Mouse (Mus musculus): Measurements from ENCODE around the gene Olfr12.
A peak's percentile ranks its signal among the peaks of the same experiment; 100 is the strongest.

Olfr12 gene

GRCm38 (mm10) chr1:92638736-92639135 is 21.1 kb downstream of the Olfr12 start:
- no peak for DNase-seq (ENCODE audit: extremely low read depth, low read depth, low spot score)

- DNase-seq (ENCODE audit: extremely low read depth, low read depth, low spot score) = no peak
Observed at GRCm38 (mm10) chr1:92640393-92640792, 22.8 kb downstream of the Olfr12 start.

DNA sequence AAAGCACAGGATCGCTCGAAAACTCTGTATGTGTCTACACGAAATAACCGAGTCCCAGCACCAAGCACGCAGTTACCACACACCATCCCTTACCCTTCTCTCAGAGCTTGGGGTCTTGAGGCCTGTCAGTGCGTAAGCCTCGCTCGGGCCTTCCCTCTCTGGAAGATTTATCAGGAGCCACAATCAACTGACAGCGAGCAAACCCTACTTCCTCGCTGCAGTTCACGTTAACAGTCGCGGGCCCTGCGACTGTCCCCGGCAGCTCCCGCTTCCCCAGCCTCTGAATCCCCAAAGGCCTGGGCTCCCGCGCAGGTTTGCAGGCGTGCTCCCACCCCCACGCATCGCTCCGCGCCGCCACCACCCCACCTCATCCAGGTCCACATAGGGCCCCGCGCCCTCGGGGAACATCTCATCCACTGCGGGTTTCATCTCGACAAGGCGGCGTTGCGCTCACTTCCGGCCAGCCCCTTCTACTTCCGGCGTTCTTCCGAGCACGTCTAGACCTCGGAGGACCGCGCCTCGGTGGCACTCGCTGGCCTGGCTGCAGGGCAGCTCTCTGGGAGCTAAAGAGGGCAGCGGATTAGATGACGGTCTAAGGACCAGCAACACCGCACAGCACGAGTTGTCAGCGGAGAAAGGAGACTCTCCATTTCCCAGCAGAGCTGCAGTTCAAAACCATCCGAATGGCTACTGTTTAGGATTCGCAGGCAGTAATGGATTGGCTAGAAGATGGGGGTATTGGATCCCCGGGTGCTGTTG is 24.1 kb downstream of the Olfr12 start, which contains the start of gene Cops9:
Gene Cops9 (minus strand): TSS at position 472 of the 759 bp plus-strand sequence.
- peak; percentile 23 for DNase-seq (ENCODE audit: extremely low read depth, low read depth, low spot score)

GRCm38 (mm10) chr1:92643691-92644090 is 26.1 kb downstream of the Olfr12 start:
- DNase-seq (ENCODE audit: extremely low read depth, low read depth, low spot score) = no peak

GRCm38 (mm10) chr1:92644916-92645315 is 27.3 kb downstream of the Olfr12 start:
- DNase-seq (ENCODE audit: extremely low read depth, low read depth, low spot score) = no peak

DNA sequence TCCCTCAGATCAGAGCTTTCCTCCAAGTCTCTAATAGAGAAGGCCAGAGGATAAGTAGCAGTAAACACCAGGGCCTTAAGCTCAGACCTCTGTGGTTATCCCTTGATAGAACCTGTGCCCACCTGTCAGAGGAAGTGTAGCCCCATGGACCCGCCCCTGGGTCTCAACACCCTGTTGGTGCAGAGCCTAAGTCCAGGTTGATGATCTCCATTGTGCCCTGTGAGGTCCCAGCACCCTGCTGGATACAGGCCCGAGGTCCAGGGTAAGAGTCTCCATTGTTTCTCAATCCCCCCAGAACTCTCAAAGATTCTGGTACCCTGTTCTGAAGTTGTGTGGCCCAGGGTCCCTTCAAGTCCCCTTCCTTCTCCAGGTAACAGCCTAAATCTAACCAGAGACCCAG is 28.5 kb downstream of the Olfr12 start:
- DNase-seq (ENCODE audit: extremely low read depth, low read depth, low spot score) = no peak

DNA sequence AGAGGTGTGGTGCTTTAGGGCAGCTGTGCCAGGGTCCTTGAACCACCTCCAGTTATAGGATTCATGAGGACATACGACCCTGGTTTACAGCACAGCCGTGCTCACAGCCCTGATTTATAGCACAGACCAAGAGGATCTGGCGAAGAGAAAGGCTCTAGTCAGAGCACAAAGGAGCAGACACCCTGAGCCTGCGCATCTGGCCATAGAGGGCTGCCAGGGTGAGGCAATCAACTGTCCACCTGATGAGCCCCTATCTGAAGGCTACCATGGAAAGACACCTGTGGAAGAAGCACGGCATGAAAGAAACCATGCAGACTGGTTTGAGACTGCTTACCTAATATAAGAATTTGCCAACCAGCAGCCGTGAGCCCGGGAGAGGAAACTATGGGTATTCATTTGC is 29.0 kb downstream of the Olfr12 start:
- no peak for DNase-seq (ENCODE audit: extremely low read depth, low read depth, low spot score)

DNA sequence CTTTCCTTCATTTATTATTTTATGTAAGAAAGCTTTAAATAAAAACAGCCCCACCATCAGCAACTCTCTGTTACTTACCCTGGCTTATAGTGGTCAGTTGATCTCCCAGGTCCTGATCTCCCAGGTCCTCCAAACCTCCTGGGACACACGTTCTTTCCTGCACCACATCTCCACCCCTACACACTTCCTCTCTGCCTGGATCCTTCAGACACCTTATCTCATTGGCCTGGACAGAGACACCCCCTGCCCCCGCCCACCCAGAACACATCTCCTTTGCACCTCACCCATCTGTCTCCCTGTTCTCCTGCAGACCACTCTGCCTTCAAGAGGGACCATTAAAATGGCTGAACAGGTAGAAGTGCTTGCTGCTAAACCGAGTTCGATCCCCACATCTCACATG is 29.4 kb downstream of the Olfr12 start:
- DNase-seq (ENCODE audit: extremely low read depth, low read depth, low spot score) = no peak

DNA sequence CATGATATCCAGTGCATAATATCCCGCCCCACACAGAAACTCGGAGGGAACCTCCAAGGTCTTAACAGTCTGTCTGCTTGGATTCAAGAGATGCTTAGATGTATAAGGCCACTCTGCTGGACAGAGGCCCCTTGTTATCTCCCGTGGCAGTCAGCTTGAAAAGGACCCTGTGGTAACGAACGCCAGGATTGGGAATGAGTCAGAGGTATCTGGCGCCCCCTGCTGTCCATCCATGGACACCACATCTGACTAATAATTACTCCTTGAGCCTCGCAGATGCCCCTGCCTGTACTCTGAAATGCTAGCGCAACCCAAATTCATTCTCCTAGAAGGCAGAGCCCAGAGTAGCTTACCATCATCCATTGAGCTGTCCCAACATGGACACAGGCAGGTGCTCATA is 30.2 kb downstream of the Olfr12 start:
- DNase-seq (ENCODE audit: extremely low read depth, low read depth, low spot score) = no peak

DNA sequence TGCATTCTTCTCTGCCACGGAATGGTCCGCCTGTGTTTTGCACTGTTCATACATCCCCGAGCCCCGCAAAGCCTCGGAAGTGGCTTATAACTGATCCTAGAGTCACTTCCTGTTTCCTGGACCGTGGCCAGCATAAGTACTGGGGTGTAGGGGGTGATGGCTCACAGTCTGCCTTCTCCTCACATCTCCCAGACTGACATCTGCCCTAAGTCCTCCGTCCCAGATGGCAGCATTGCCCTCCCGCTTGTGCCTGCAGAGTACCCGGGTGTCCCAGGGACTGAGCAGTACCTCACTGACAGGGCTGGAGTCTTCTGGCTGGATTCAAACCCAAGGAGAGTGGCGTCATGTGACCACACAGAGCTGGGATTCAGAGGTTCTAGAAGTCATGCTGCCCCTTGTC is 30.6 kb downstream of the Olfr12 start:
- DNase-seq (ENCODE audit: extremely low read depth, low read depth, low spot score) = no peak

DNA sequence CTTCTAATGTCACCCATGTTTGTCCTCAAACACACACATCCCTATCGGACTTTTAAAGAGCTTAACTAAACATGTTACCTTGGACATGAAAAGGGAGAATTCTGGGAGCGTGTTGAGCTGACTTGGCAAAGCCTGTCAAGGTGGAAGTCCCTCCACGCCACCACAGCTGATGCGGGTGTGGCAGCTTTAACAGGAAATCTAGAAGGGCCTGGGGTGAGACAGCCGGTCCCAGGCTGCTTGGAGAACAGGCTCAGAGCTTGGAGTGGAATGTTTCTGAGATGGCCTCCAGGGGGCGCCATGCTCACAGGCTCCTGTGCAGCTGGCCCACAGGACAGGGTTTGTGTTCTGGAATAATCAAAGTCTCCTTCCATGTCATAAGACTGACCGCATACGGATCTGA is 31.1 kb downstream of the Olfr12 start, which contains the start of gene Otos:
Gene Otos (minus strand): TSS at position 169 of the 400 bp plus-strand sequence.
- no peak for DNase-seq (ENCODE audit: extremely low read depth, low read depth, low spot score)

GRCm38 (mm10) chr1:92651467-92651866 is 33.9 kb downstream of the Olfr12 start:
- no peak for DNase-seq (ENCODE audit: extremely low read depth, low read depth, low spot score)

- DNase-seq (ENCODE audit: extremely low read depth, low read depth, low spot score) = no peak
Observed at GRCm38 (mm10) chr1:92653179-92653578, 35.6 kb downstream of the Olfr12 start.

DNA sequence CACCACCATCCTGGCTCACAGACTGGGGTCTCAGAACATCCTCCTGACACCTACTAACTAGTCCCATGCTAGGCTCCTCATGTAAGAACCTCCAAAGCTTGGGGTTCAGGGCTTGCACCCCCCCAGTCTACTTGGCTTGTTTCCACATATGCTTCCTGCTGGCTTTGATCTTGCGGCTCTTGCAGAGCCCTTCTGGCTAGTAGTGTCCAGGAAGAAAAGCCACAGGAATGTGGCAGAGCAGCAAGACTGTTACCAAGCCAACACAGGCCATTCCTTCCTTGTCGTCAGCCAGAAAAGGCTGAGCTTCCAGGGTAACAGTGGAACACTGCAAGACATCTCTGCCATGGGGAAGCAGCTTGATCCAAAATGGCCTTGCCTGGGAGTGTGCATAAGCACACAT is 37.1 kb downstream of the Olfr12 start:
- no peak for DNase-seq (ENCODE audit: extremely low read depth, low read depth, low spot score)

DNA sequence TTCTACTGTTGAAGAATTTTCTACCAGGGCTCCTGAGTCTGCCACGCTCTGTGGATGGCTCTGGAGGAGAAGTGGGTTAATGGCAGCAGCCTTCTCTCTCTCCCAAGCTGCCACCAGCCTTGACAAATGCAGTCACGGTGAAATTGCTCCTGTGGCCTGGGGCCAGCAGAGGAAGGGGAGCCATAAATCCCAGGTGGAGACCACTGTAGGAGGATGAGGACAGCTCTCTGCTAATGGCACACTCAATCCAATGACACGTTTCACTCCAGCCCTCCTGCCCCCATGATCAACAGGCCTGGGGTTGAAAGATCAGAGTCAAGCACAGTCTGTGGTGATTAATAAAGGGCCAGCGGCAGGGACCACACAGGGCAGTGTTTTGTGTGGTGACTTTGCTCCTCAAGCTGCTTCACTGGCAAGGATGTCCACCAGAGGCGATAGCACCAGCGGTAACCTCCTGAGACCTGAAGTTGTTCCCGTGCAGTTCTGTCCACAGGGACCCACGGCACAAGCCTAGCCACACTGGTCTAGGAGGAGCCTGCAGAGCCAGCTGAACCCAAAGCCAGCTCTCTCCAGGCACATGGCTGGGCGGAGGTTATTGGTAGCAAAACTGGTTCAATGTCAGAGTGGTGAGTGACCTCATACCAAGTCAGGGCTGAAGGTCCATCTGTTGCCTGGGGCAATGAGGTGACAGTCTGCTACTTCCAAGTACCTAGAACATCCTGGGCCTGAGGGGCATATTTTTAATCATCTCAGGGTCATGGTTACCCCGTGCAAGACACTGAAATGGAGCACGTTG is 39.6 kb downstream of the Olfr12 start:
- no peak for DNase-seq (ENCODE audit: extremely low read depth, low read depth, low spot score)

DNA sequence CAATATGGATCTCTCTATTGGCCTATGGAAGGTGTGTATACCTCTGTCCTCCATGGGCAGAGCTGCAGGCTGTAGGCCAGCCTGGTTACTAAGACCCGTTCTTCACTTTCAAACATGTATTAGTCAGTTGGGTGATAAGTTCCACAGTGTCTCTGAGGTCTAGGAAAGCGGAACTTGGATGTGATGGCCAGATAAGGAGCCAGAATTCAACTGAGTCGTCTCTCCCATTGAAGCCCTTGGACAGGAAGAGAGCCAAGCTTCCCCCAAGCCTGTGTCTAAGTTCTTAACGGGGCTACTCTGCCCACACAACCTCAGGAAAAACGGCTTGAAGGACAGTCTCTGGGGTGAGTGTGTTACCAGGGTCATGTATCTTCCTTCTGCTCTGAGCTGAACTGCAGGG is 41.8 kb downstream of the Olfr12 start:
- DNase-seq (ENCODE audit: extremely low read depth, low read depth, low spot score) = no peak

DNA sequence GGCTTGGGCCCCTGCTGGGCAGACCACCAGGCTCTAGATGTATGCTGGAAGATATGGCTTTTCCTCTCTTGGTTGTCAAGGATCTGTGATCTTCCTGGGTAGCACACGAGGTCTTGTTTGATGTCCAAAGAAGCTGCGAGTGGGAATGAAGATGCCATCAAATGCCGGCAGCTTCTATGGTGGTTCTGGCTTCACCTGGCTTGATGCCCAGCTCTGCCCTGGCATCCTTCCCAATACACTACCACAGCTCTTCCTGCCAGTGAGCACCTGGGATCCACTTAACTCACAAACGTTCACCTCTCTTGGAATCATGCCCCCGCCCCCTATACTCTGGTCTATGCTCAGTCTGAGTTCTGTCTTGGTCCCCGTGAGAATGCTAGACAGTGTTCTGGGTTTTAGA is 49.5 kb downstream of the Olfr12 start:
- DNase-seq (ENCODE audit: extremely low read depth, low read depth, low spot score) = no peak

DNA sequence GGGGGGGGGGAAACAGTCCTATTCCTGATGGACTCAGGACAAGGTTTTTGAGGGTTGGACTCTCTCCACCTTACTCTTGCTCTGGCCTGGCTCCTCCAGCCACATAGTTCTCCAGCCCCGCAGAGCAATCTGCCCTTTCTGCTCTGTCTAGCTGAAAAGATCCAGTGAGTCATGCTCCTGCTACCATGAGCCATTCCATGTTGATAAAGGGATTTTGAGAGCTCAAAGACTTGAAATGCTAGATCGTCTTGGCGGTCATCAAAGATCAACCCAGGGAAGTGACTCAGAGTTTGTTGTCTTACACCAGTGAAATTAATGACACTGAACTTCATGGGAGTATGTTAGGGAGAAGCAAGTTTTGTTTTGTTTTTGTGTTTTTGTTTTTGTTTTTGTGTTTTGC is 51.8 kb downstream of the Olfr12 start:
- DNase-seq (ENCODE audit: extremely low read depth, low read depth, low spot score) = no peak

GRCm38 (mm10) chr1:92671326-92671725 is 53.7 kb downstream of the Olfr12 start:
- no peak for DNase-seq (ENCODE audit: extremely low read depth, low read depth, low spot score)
